Mouse (Mus musculus): ENCODE measurements around the gene Sirt1. TPM values are rescaled to one million over a fixed set of nuclear protein-coding genes. Genes with fewer than 3 reads are reported as not detected.

The Sirt1 gene
- 12.0 TPM for polyA plus RNA-seq (2015; fragmentation: Illumina TruSeq; extraction: RNeasy Lipid Tissue Mini Kit (QIAGEN cat#74804); ENCODE audit: low read depth, low replicate concordance)

GRCm38 (mm10) chr10:63381498-63382280, at the start of gene Sirt1:
Gene Sirt1, minus strand, starts transcription at chr10:63381704.

GRCm38 (mm10) chr10:63429785-63430305, 48.3 kb upstream of the Sirt1 start, which contains the start of gene Ctnna3:
Gene Ctnna3, plus strand, starts transcription at chr10:63430098.

DNA sequence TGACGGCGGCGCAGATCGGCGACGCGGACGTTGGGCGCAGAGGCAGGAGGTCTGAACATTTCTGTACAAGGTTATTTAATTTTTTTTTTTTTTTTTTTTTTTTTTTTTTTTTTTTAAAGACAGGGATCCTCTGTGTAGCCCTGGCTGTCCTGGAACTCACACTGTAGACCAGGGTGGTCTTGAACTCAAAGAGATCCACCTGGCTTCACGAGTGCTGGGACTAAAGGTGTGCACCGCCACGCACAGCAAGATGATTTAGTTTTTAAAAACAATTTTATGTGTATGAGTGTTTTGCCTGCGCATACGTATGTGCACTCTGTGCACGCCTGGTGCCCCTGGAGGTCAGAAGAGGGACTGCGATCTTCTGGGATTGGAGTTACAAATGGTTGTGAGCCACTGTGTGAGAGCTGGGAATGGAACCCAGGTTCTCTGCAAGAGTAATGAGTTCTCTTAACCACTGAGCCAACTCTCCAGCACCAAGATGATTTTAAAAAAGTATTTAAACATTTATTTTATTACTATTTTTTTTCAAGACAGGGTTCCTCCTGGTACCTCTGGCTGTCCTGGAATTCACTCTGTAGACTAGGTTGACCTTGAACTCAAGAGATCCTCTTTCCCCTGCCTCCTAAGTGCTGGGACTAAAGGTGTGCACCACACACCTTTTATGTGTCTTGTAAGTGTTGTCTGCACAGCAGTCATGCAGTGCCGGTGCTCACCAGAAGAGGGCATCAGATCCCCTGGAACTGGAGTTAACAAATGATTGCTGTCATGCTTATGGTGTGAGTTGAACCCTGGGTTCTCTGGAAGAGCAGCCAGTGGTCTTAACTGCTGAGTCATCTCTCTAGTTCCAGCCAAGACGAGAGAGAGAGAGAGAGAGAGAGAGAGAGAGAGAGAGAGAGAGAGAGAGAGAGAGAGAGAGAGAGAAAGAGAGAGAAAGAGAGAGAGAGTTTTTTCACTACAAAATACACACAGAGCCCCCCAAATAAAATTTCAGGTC, 40.5 kb upstream of the Sirt1 start, which contains the start of gene Gm7075:
Gene Gm7075, minus strand, starts transcription at position 51 of the 997 bp plus-strand sequence.

GRCm38 (mm10) chr10:63382372-63383279, 1.1 kb upstream of the Sirt1 start, which contains the start of gene Dnajc12:
Gene Dnajc12, plus strand, starts transcription at chr10:63382443.

Other genes with a start within 250 kb of the Sirt1 start
- 1.1 TPM for gene Mypn, start 177.8 kb downstream of the Sirt1 start, polyA plus RNA-seq (2015; fragmentation: Illumina TruSeq; extraction: RNeasy Lipid Tissue Mini Kit (QIAGEN cat#74804); ENCODE audit: low read depth, low replicate concordance)
- gene Herc4, start 137.9 kb downstream of the Sirt1 start, polyA plus RNA-seq (2015; fragmentation: Illumina TruSeq; extraction: RNeasy Lipid Tissue Mini Kit (QIAGEN cat#74804); ENCODE audit: low read depth, low replicate concordance), result 41.3 TPM
- 36.1 TPM for gene Dnajc12, start 739 bp upstream of the Sirt1 start, polyA plus RNA-seq (2015; fragmentation: Illumina TruSeq; extraction: RNeasy Lipid Tissue Mini Kit (QIAGEN cat#74804); ENCODE audit: low read depth, low replicate concordance)
- gene Gm7075, start 40.1 kb upstream of the Sirt1 start, polyA plus RNA-seq (2015; fragmentation: Illumina TruSeq; extraction: RNeasy Lipid Tissue Mini Kit (QIAGEN cat#74804); ENCODE audit: low read depth, low replicate concordance), result not detected
- gene Ctnna3, start 48.4 kb upstream of the Sirt1 start, polyA plus RNA-seq (2015; fragmentation: Illumina TruSeq; extraction: RNeasy Lipid Tissue Mini Kit (QIAGEN cat#74804); ENCODE audit: low read depth, low replicate concordance), result 1.8 TPM